Mouse (Mus musculus) lung, embryonic 16.5 days (tissue): Measurements from ENCODE around the gene Hist1h4k. TPM values are rescaled to one million over a fixed set of nuclear protein-coding genes. Genes with fewer than 3 reads are reported as not detected.
"Not testable (repeated sequence)": the region's sequence is repeated elsewhere in the genome, so short reads cannot be mapped to it uniquely, and the experiment has no call there.

Source experiments
- ATAC-seq: fragments of 200-750 bp; cut with Nextera tagmentation; 2 replicates; pipeline ENCODE4 v1.8.0; 2017; ENCODE audit warnings: low read depth, mild to moderate bottlenecking, moderate library complexity
- H3K27ac ChIP-seq: fragments of 300-500 bp; sonication (generic); 2 replicates; pipeline ENCODE4 v1.5.1; 2014; ENCODE audit warnings: mild to moderate bottlenecking, control low read depth, low read length
- H3K27me3 ChIP-seq: fragments of 300-500 bp; sonication (generic); 2 replicates; pipeline ENCODE4 v1.6.1; 2014; ENCODE audit warnings: low read depth, low read length, mixed read lengths; ENCODE audit not compliant: control insufficient read depth, insufficient read depth
- H3K36me3 ChIP-seq: fragments of 300-500 bp; sonication (generic); 2 replicates; pipeline ENCODE4 v1.6.1; 2014; ENCODE audit warnings: low read length; ENCODE audit not compliant: control insufficient read depth, insufficient read depth
- H3K4me1 ChIP-seq: fragments of 300-500 bp; sonication (generic); replicated peaks from 2 replicates; pipeline ENCODE4 v1.6.1; 2014; ENCODE audit warnings: low read length, mixed read lengths; ENCODE audit not compliant: control insufficient read depth, insufficient read depth
- H3K4me2 ChIP-seq: fragments of 300-500 bp; sonication (generic); 2 replicates; pipeline ENCODE4 v1.6.1; 2014; ENCODE audit warnings: low read depth, low read length, control low read depth
- H3K4me3 ChIP-seq: fragments of 300-500 bp; sonication (generic); 2 replicates; pipeline ENCODE4 v1.5.1; 2014; ENCODE audit warnings: mild to moderate bottlenecking, low read length, control low read depth
- H3K9ac ChIP-seq: fragments of 300-500 bp; sonication (generic); 2 replicates; pipeline ENCODE4 v1.6.1; 2014; ENCODE audit warnings: low read length, control low read depth
- H3K9me3 ChIP-seq: fragments of 300-500 bp; sonication (generic); 2 replicates; pipeline ENCODE4 v1.6.1; 2016; ENCODE audit warnings: low read length; ENCODE audit not compliant: control insufficient read depth
- WGBS: fragments of 180-500 bp; shearing (Covaris S2); extraction: QIAGEN DNeasy Blood & Tissue Kit; methylation state at CpG from one replicate; pipeline ENCODE4 v1.1.7; 2014; 5-methylcytosine and 5-hydroxymethylcytosine counted together
- polyA plus RNA-seq: library from polyadenylated mRNA; unstranded; fragments of >200 nt; fragmentation: Nextera tagmentation; extraction: Ambion mirVana; gene quantifications from 2 replicates; pipeline ENCODE4 v1.2.1, GENCODE M21; 2015

Hist1h4k gene
- polyA plus RNA-seq, result 2.0 and 5.4 TPM in 2 replicates

DNA sequence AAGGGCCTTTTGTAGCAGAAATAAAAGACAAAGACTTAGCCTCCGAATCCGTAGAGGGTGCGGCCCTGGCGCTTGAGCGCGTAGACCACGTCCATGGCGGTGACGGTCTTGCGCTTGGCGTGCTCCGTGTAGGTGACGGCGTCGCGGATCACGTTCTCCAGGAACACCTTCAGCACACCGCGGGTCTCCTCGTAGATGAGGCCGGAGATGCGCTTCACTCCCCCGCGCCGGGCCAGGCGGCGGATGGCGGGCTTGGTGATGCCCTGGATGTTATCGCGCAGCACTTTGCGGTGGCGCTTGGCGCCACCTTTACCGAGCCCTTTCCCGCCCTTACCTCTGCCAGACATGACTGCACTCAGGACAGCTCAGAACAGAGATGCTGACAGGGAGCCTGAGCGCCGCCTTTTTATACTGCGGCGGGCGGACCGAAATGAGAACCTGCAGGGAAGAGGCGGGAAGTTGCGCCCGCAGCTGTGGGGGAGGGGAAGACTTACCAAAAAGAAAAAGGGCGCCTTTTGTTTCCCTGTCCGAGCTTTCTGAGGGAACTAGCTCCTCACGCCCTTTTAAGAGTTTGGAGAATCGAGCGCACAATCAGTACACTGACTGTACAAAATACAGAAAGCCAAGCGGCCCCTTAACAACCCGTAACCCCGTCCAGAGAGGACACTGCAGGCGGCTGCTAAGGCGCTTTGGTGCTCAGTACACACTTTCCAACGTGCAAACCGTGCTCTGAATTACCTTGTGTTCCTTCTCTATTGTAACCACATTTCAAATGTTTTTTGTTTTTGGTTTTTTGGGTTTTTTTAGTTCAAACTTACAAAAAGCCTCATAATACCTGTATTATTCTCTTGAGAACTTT, at the start of gene Hist1h4k:
TSS of gene Hist1h4k (minus strand) at position 347 of the 859 bp plus-strand sequence.
- Histone ChIP-seq H3K4me3 (peak within 1 kb of the TSS; percentile 61), H3K4me1 (peaks cover 12% of the 10 kb centered on the region)

DNA sequence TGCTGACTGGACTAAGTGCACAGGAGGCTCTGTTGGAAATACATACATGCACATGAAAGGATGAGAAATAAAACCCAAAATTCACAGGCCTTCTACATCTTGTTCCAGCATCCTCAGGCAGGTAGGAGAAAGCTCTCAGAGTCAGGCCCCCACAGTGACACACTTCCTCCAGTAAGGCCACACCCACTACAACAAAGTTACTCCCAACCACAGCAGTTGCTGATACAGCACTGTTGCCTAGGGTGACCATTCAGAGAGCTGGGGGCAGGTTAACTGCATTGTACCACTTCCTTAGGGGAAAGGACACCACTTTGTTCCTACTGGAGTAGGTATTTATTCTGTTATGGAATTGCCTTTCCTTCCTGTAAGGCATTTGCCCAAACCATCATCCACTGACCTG, 46.9 kb upstream of the Hist1h4k start:
- not testable (repeated sequence) for H3K36me3 ChIP-seq, H3K27ac ChIP-seq, H3K4me2 ChIP-seq, H3K4me1 ChIP-seq, H3K4me3 ChIP-seq, ATAC-seq, H3K9ac ChIP-seq, H3K9me3 ChIP-seq, H3K27me3 ChIP-seq

More for the DNA sequence above, at the start of gene Hist1h4k:
- Histone ChIP-seq H3K9ac (peak within 1 kb of the TSS; percentile 74), H3K27ac (peak within 1 kb of the TSS; percentile 97), H3K4me2 (peak within 1 kb of the TSS; percentile 61)
- not testable (repeated sequence) for H3K36me3 ChIP-seq, H3K9me3 ChIP-seq, H3K27me3 ChIP-seq
- WGBS, result under 1% methylated on average over 41 of the region's 56 CpGs
- ATAC-seq, result peak; percentile 83

- Histone ChIP-seq H3K4me1 (peaks cover 2% of the 10 kb centered on the region), H3K9me3 (no peaks in the 10 kb centered on the region), H3K4me2 (no peak overlapping the region), H3K27me3 (no peaks in the 10 kb centered on the region), H3K9ac (no peak overlapping the region), H3K36me3 (no peaks in the 10 kb centered on the region), H3K27ac (no peak overlapping the region), H3K4me3 (no peak overlapping the region)
- ATAC-seq, result no peak
- WGBS, result 90% methylated on average over 7 of the region's 7 CpGs
These were observed 45.3 kb upstream of the Hist1h4k start for GRCm38 (mm10) chr13:21795584-21795983.

DNA sequence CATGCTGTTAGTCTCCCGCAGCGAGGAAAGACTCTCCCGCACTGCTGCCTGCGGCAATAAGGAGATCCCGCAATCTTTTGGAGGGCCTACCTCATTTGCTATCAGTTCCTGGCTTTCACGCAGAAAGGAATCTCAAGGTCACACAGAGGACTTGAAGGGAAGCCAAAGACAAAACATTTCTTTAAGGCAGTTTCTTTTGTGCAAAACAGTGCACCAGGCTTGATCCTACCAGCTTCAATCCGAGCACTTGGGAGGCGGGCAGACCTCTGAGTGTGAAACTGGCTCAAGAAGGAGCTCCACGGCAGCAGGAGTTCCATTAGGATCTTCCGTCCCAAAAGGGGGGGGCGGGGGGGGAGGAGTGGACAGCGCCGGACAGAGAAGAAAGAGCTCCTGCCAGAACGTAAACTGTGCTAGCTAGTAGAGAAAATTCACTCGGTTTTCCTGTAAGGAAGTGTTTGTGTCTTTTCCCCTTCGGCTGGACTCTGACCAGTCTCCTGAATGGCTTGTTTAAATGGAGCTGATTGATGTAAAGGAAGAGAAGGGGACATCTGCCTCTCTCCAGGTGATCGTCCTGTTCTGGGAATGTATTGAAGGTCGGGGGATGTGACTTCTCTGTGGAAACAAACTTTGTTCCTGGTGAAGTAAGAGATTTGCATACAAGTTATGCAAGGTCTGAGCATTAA, 40.4 kb upstream of the Hist1h4k start:
- no peaks in the 10 kb centered on the region for H3K27me3 ChIP-seq
- H3K27ac ChIP-seq, result peak overlapping the region; percentile 55
- peaks cover 16% of the 10 kb centered on the region for H3K4me1 ChIP-seq
- no peaks in the 10 kb centered on the region for H3K36me3 ChIP-seq
- no peak for ATAC-seq
- peak overlapping the region; percentile 35 for H3K4me3 ChIP-seq
- peak overlapping the region; percentile 46 for H3K9ac ChIP-seq
- WGBS, result 10% methylated on average over 17 of the region's 18 CpGs
- peak overlapping the region; percentile 50 for H3K4me2 ChIP-seq
- H3K9me3 ChIP-seq, result no peaks in the 10 kb centered on the region

GRCm38 (mm10) chr13:21789925-21790324, 39.6 kb upstream of the Hist1h4k start:
- Histone ChIP-seq H3K4me3 (no peak overlapping the region), H3K27me3 (no peaks in the 10 kb centered on the region), H3K9me3 (no peaks in the 10 kb centered on the region), H3K9ac (no peak overlapping the region), H3K36me3 (no peaks in the 10 kb centered on the region), H3K4me2 (no peak overlapping the region), H3K27ac (no peak overlapping the region), H3K4me1 (peaks cover 18% of the 10 kb centered on the region)
- ATAC-seq, result no peak
- 45% methylated on average over 6 of the region's 6 CpGs for WGBS

DNA sequence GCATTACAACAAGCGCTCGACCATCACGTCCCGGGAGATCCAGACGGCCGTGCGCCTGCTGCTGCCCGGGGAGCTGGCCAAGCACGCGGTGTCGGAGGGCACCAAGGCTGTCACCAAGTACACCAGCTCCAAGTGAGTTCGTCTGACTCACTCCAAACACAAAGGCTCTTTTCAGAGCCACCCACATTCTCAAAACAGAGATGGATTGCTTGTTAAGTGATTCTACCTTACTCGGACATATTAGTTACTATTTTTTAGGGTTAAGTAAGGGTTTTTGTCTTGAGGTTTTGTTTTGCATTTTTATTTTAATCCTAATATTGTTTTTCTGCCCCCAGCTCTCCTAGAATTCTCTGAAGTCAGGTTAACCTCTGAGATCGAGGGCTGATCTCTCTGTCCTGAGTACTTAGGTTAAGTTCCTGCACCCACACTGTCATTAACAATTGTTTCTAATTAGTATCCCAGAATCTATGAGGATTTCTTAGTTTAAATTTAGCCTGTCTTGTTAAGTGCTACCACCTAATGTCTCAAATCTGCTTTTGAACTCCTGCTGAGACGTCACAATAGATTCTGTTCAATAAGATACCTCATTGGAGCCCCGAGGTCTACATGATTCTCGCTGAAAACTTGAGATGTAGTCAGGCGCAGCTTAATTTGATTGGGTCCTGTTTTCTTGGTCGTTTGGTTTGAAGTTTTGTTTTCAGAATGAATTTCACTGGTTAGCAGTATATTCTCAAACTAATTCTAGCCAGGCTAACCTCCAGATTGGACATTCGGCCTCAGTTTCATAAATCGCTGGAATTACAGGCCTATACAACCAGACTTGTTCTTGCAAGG, 37.7 kb upstream of the Hist1h4k start:
- Histone ChIP-seq H3K27ac (peak overlapping the region; percentile 84), H3K27me3 (no peaks in the 10 kb centered on the region), H3K36me3 (no peaks in the 10 kb centered on the region), H3K4me3 (peak overlapping the region; percentile 37), H3K9me3 (no peaks in the 10 kb centered on the region), H3K4me2 (peak overlapping the region; percentile 48), H3K9ac (peak overlapping the region; percentile 54), H3K4me1 (peaks cover 27% of the 10 kb centered on the region)
- peak; percentile 10; the same call in 1 of the 2 replicates for ATAC-seq
- 21% methylated on average over 13 of the region's 21 CpGs for WGBS

DNA sequence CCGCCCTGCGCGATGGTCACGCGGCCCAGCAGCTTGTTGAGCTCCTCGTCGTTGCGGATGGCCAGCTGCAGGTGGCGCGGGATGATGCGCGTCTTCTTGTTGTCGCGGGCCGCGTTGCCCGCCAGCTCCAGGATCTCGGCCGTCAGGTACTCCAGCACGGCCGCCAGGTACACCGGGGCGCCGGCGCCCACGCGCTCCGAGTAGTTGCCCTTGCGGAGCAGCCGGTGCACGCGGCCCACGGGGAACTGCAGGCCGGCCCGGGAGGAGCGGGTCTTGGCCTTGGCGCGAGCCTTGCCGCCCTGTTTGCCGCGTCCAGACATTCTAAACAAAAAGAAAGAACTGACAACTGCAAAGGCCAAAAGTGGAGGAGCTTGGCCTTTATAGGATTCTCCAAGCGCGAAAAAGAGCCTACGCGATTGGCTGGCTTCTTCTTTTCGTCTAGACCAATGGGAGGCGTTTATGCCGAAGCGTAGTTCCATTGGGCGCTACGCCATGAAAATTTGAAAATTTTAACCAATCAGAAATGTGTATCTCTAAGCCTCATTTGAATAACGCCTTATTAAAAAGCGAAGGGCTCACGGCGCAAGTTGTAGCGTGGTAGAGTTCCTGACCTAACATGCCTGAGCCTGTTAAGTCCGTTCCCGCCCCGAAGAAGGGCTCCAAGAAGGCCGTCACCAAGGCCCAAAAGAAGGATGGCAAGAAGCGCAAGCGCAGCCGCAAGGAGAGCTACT, 36.8 kb upstream of the Hist1h4k start, which contains the start of the genes Hist1h2an and Hist1h2bp:
TSS of gene Hist1h2an (minus strand) at position 320 of the 731 bp plus-strand sequence.
TSS of gene Hist1h2bp (plus strand) at position 563 of the 731 bp plus-strand sequence.
- H3K9ac ChIP-seq, result peak within 1 kb of the TSS; percentile 64
- H3K27me3 ChIP-seq, result not testable (repeated sequence)
- peak; percentile 93 for ATAC-seq

GRCm38 (mm10) chr13:21786189-21786898, 36.0 kb upstream of the Hist1h4k start:
- H3K4me3 ChIP-seq, result peak overlapping the region; percentile 47
- no peak for ATAC-seq
- peak overlapping the region; percentile 62 for H3K4me2 ChIP-seq
- peak overlapping the region; percentile 64 for H3K9ac ChIP-seq
- H3K27ac ChIP-seq, result peak overlapping the region; percentile 91
- peaks cover 33% of the 10 kb centered on the region for H3K4me1 ChIP-seq
- WGBS, result 1% methylated on average over 8 of the region's 8 CpGs
- H3K9me3 ChIP-seq, result no peaks in the 10 kb centered on the region
- H3K36me3 ChIP-seq, result no peaks in the 10 kb centered on the region
- no peaks in the 10 kb centered on the region for H3K27me3 ChIP-seq

More for the DNA sequence above, 36.8 kb upstream of the Hist1h4k start, which contains the start of the genes Hist1h2an and Hist1h2bp:
- not testable (repeated sequence) for H3K36me3 ChIP-seq, H3K9me3 ChIP-seq
- H3K4me1 ChIP-seq, result peaks cover 32% of the 10 kb centered on the region
- under 1% methylated on average over 33 of the region's 63 CpGs for WGBS
- H3K4me3 ChIP-seq, result peak within 1 kb of the TSS; percentile 47
- peak within 1 kb of the TSS; percentile 91 for H3K27ac ChIP-seq
- H3K4me2 ChIP-seq, result peak within 1 kb of the TSS; percentile 62
